In genomic region chr12:112769031-112769430, GRCm38 (mm10) we compare ENCODE assay signal across 17 mouse cellular contexts. TPM values are rescaled to one million over a fixed set of nuclear protein-coding genes. Genes with fewer than 3 reads are reported as not detected.
DNase-seq lines count a peak whose midpoint lies in the region; ATAC-seq lines count a peak whose summit lies in the region.
"Had no signal": no experiment of that assay in that cellular context is flagged by ENCODE, and none has a peak within 500 bp of the region (broad histone marks: within the 10 kb centered on the region; RNA-seq: fewer than 3 reads in every experiment).

No protein-coding gene starts in this region.

- ATAC-seq in CD4-positive, CD25-positive, alpha-beta regulatory T cell, adult 4 months: no peak
- ATAC-seq: forebrain, embryonic 13.5 days had no signal

- H3K27me3 ChIP-seq in splenic B cell, adult 2 months (ENCODE audit: control insufficient read depth, insufficient read depth, low read length, poor library complexity, severe bottlenecking): no peaks in the 10 kb centered on the region
- H3K27me3 ChIP-seq: embryonic facial prominence, embryonic 12.5 days; forebrain, embryonic 13.5 days; hindbrain, embryonic 13.5 days; midbrain, embryonic 12.5 days; neural tube, embryonic 12.5 days had no signal

- intact Hi-C loops in heart, postnatal 36 days (cut with DNase I): no loop called here

- peak; percentile 15 for DNase-seq in CD4-positive, CD25-positive, alpha-beta regulatory T cell, adult 2 months (ENCODE audit: low read depth, low spot score)
- peak; percentile 29 for DNase-seq in heart, postnatal 4 days
- DNase-seq in heart, postnatal 36 days: no peak
- peak; percentile 39 for DNase-seq in testis, postnatal 10 days (ENCODE audit: low spot score)
- no peak for DNase-seq in testis, postnatal 14 days (ENCODE audit: low spot score)
- peak; percentile 42 for DNase-seq in splenic B cell, adult 2 months (ENCODE audit: low read depth, low spot score)
- no peak for DNase-seq in kidney, adult 9 months
- DNase-seq: adrenal gland, postnatal 36 days; cerebellum, adult 11-12 months; layer of hippocampus, postnatal 36 days; lung, postnatal 10 days had no signal

- H3K36me3 ChIP-seq in splenic B cell, adult 2 months (ENCODE audit: control insufficient read depth, insufficient read depth, low read length, poor library complexity, severe bottlenecking): peaks cover 21% of the 10 kb centered on the region
- H3K36me3 ChIP-seq: embryonic facial prominence, embryonic 12.5 days; hindbrain, embryonic 13.5 days; midbrain, embryonic 12.5 days; neural tube, embryonic 12.5 days had no signal

RNA-seq across cellular contexts. Expression of gene Pld4, which starts 8.6 kb away (rescaled TPM):
- 1 to 10 TPM; 1.7 to 7.2 TPM for polyA plus RNA-seq in CD4-positive, CD25-positive, alpha-beta regulatory T cell, adult 4 months (2017; shearing (Covaris generic))
- total RNA-seq in heart, postnatal 4 days (2021): 1 to 10 TPM; 3.4 to 4.1 TPM
- 1 to 10 TPM; 6.1 to 8.9 TPM for total RNA-seq in heart, postnatal 36 days (2021)

RNA-seq across cellular contexts. Expression of gene Ahnak2, which starts 33.4 kb away (rescaled TPM):
- polyA plus RNA-seq in CD4-positive, CD25-positive, alpha-beta regulatory T cell, adult 4 months (2017; shearing (Covaris generic)): not detected
- 10 to 100 TPM; 13.5 to 16.8 TPM for total RNA-seq in heart, postnatal 4 days (2021)
- 10 to 100 TPM; 14.1 to 20.2 TPM for total RNA-seq in heart, postnatal 36 days (2021)

RNA-seq across cellular contexts. Expression of gene Clba1, which starts 39.7 kb away (rescaled TPM):
- under 1 TPM in 1 of 2 experiments, not detected in 1; 0.22 TPM for polyA plus RNA-seq in CD4-positive, CD25-positive, alpha-beta regulatory T cell, adult 4 months (2017; shearing (Covaris generic))
- total RNA-seq in heart, postnatal 4 days (2021): 1 to 10 TPM; 4.5 to 6.0 TPM
- total RNA-seq in heart, postnatal 36 days (2021): 1 to 10 TPM; 1.6 to 2.9 TPM

RNA-seq across cellular contexts. Expression of gene Cep170b, which starts 48.8 kb away (rescaled TPM):
- polyA plus RNA-seq in CD4-positive, CD25-positive, alpha-beta regulatory T cell, adult 4 months (2017; shearing (Covaris generic)): 1 to 10 TPM; 2.4 to 4.9 TPM
- 10 to 100 TPM; 13.1 to 14.1 TPM for total RNA-seq in heart, postnatal 4 days (2021)
- total RNA-seq in heart, postnatal 36 days (2021): 10 to 100 TPM in 1 of 2 experiments, 1 to 10 TPM in 1; 9.2 to 11.3 TPM

Comparison
In these comparisons a context has a peak if more than half of its experiments do, and no peak if none do; other contexts are left out.
1. DNase-seq: peak in CD4-positive, CD25-positive, alpha-beta regulatory T cell, adult 2 months (single experiment), heart, postnatal 4 days (single experiment), testis, postnatal 10 days (single experiment) and splenic B cell, adult 2 months (single experiment); none in heart, postnatal 36 days (0 of 2), testis, postnatal 14 days (single experiment) and kidney, adult 9 months (single experiment).